Mouse (Mus musculus): ENCODE data around the gene Dnm3. TPM values are rescaled to one million over a fixed set of nuclear protein-coding genes. Genes with fewer than 3 reads are reported as not detected.

Dnm3 gene
- total RNA-seq, 1 experiment: 0.49 TPM

DNA sequence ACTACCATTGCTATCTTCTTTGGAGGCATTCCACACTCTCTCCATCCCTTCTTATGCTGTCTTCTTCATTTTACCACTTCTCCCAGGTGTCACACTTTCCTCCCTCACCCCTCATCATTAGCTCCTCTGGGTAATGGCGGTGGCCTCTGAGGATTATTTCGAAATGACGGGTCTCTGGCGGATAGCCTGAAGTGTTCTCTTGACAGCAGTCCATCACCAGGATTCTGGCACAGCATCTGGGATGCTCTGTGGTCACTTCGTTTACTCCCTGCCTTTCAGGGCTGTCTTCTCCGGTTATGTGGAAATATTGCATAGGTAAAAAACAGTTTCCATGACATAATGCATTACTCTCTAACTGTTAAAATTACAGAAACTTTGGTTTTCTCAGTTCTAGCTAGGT is 55.0 kb downstream of the Dnm3 start:
- Histone ChIP-seq H3K9ac (ENCODE audit: insufficient read depth, low read depth, low read length, poor library complexity, severe bottlenecking) (no peak overlapping the region), H3K4me3 (ENCODE audit: insufficient read depth in 1 of 2, low read depth in 1 of 2, low read length in 2 of 2, poor library complexity in 1 of 2, severe bottlenecking in 1 of 2) (no peak overlapping the region), H3K4me1 (ENCODE audit: control insufficient read depth in 2 of 2, insufficient read depth in 2 of 2, low read length in 2 of 2, poor library complexity in 1 of 2) (no peaks in the 10 kb centered on the region), H3K9me3 (ENCODE audit: control insufficient read depth, insufficient read depth, low read depth, low read length) (no peaks in the 10 kb centered on the region), H3K27ac (ENCODE audit: insufficient read depth, low read depth, low read length, poor library complexity, severe bottlenecking) (no peak overlapping the region), H3K36me3 (ENCODE audit: control insufficient read depth, insufficient read depth, low read length, poor library complexity, severe bottlenecking) (no peaks in the 10 kb centered on the region)
- in situ Hi-C loops (cut with MboI; ENCODE audit: low sequenced_read_pairs in 2 of 2, unreplicated experiment in 2 of 2): no loop called here
- no peak for TF ChIP-seq ZC3H11A (IDR thresholded peaks at IDR 0.05; ENCODE audit: borderline replicate concordance, low read depth, low read length)
- no peak for TF ChIP-seq ZNF384 (IDR thresholded peaks at IDR 0.05; ENCODE audit: low read depth, low read length)
- DNase-seq (ENCODE audit: low read depth, low spot score): no peak

DNA sequence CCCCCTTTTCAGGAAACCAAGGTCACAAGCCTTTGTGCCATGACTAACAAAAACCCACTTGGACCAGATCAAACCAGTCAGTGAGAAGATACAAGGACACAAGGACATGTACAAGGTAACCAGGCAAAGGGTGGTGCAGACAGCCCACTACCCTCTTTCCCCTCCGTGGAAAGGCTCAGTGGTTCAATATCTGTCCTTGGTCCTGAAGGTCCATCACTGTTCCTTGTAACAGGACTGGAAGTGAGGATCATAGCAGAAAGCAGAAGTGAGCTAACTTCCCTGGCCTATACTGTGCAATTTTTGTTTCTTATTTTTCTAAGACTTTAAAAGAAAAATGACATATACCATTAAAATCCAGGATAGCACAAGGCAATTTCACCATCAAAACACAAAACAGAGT is 64.0 kb downstream of the Dnm3 start:
- in situ Hi-C loops (cut with MboI; ENCODE audit: low sequenced_read_pairs in 2 of 2, unreplicated experiment in 2 of 2): no loop called here
- peak; percentile 11 for DNase-seq (ENCODE audit: low read depth, low spot score)
- no peak for TF ChIP-seq MAFK (IDR thresholded peaks at IDR 0.05; ENCODE audit: insufficient read depth, low read depth, low read length)
- no peak for TF ChIP-seq HCFC1 (IDR thresholded peaks at IDR 0.05; ENCODE audit: borderline replicate concordance, insufficient read depth, low read length)
- no peak for TF ChIP-seq ZNF384 (IDR thresholded peaks at IDR 0.05; ENCODE audit: low read depth, low read length)
- no peak for TF ChIP-seq ZC3H11A (IDR thresholded peaks at IDR 0.05; ENCODE audit: borderline replicate concordance, low read depth, low read length)

DNA sequence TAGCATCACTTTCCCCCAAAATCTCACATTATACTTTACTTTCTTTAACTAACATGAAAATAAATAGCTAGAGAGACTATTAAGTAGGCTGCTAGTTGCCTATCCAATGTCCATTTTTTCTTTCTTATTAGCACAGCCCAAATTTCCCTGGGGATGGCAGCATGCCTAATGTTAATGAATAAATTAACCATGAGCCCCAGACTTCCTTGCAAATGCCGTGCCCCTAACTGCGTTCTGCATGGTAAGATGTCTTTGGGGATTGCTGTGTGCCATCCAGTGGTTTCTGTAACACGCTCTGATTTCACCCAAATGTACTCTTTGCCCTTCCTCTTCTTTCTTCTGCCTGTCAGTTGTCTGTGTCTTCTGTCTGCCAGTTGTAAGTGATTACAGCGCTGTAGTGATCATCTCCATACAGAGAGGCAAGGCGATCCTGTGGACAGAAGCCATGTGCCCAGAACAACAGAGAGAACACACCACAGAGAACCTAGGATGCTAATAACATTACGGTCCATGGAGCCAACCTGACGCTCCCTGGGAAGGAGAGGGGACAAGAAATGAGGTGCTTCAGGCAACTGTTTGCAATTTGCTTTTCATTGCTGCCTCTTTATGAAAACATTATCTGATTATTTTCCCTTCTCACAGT is 64.9 kb downstream of the Dnm3 start:
- no peaks in the 10 kb centered on the region for H3K4me1 ChIP-seq (ENCODE audit: control insufficient read depth in 2 of 2, insufficient read depth in 2 of 2, low read length in 2 of 2, poor library complexity in 1 of 2)
- in situ Hi-C loops (cut with MboI; ENCODE audit: low sequenced_read_pairs in 2 of 2, unreplicated experiment in 2 of 2): no loop called here

More for the DNA sequence above, 64.0 kb downstream of the Dnm3 start:
- no peaks in the 10 kb centered on the region for H3K9me3 ChIP-seq (ENCODE audit: control insufficient read depth, insufficient read depth, low read depth, low read length)
- H3K27ac ChIP-seq (ENCODE audit: insufficient read depth, low read depth, low read length, poor library complexity, severe bottlenecking): no peak overlapping the region
- H3K4me1 ChIP-seq (ENCODE audit: control insufficient read depth in 2 of 2, insufficient read depth in 2 of 2, low read length in 2 of 2, poor library complexity in 1 of 2): no peaks in the 10 kb centered on the region
- no peaks in the 10 kb centered on the region for H3K36me3 ChIP-seq (ENCODE audit: control insufficient read depth, insufficient read depth, low read length, poor library complexity, severe bottlenecking)
- no peak overlapping the region for H3K4me3 ChIP-seq (ENCODE audit: insufficient read depth in 1 of 2, low read depth in 1 of 2, low read length in 2 of 2, poor library complexity in 1 of 2, severe bottlenecking in 1 of 2)
- H3K9ac ChIP-seq (ENCODE audit: insufficient read depth, low read depth, low read length, poor library complexity, severe bottlenecking): no peak overlapping the region

DNA sequence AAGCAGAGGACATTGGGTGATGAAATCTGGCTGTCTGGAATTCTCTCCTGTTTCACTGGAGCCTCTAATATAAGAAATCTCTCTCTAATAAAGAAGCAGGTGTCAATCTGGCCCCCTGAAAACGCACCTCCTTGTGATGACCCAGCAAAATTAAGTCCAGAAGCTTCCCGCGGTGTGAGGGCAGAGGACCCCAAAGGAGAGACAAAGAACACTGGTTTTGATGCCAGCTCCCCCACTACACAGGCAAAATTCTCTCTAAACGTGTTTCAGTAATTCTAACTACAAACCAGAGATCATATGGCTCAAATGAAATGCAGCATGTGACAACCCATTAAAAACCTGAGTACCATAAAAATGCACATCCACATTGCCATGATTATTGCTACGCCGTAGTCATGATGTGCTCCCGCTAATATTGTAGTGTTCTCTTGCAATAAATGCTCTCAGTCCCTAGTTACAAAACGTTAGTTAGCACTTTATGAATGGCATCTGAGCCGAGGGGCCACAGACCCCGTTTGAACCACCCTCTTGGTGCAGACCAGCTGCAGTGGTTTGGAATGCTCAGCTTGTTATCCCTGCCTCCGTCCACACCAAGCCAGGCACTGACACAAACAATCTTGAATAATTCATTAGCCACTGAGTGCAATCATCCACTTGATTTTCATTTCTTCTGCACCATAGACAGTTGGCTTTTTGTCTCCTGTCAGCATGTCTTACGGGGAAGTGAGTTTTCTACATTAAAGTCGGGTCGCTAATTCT is 67.4 kb downstream of the Dnm3 start:
- Histone ChIP-seq H3K9me3 (ENCODE audit: control insufficient read depth, insufficient read depth, low read depth, low read length) (no peaks in the 10 kb centered on the region), H3K4me1 (ENCODE audit: control insufficient read depth in 2 of 2, insufficient read depth in 2 of 2, low read length in 2 of 2, poor library complexity in 1 of 2) (no peaks in the 10 kb centered on the region), H3K4me3 (ENCODE audit: insufficient read depth in 1 of 2, low read depth in 1 of 2, low read length in 2 of 2, poor library complexity in 1 of 2, severe bottlenecking in 1 of 2) (no peak overlapping the region), H3K9ac (ENCODE audit: insufficient read depth, low read depth, low read length, poor library complexity, severe bottlenecking) (no peak overlapping the region), H3K27ac (ENCODE audit: insufficient read depth, low read depth, low read length, poor library complexity, severe bottlenecking) (no peak overlapping the region), H3K36me3 (ENCODE audit: control insufficient read depth, insufficient read depth, low read length, poor library complexity, severe bottlenecking) (no peaks in the 10 kb centered on the region)
- TF ChIP-seq ZC3H11A (IDR thresholded peaks at IDR 0.05; ENCODE audit: borderline replicate concordance, low read depth, low read length): no peak
- no peak for TF ChIP-seq HCFC1 (IDR thresholded peaks at IDR 0.05; ENCODE audit: borderline replicate concordance, insufficient read depth, low read length)
- TF ChIP-seq CHD2 (IDR thresholded peaks at IDR 0.05; ENCODE audit: low read depth, low read length): no peak
- no peak for TF ChIP-seq MAFK (IDR thresholded peaks at IDR 0.05; ENCODE audit: insufficient read depth, low read depth, low read length)
- TF ChIP-seq ZNF384 (IDR thresholded peaks at IDR 0.05; ENCODE audit: low read depth, low read length): no peak
- no peak for DNase-seq (ENCODE audit: low read depth, low spot score)
- in situ Hi-C loops (cut with MboI; ENCODE audit: low sequenced_read_pairs in 2 of 2, unreplicated experiment in 2 of 2): no loop called here

More for the DNA sequence above, 64.9 kb downstream of the Dnm3 start:
- DNase-seq (ENCODE audit: low read depth, low spot score): no peak
- no peak overlapping the region for H3K9ac ChIP-seq (ENCODE audit: insufficient read depth, low read depth, low read length, poor library complexity, severe bottlenecking)
- H3K4me3 ChIP-seq (ENCODE audit: insufficient read depth in 1 of 2, low read depth in 1 of 2, low read length in 2 of 2, poor library complexity in 1 of 2, severe bottlenecking in 1 of 2): no peak overlapping the region
- H3K9me3 ChIP-seq (ENCODE audit: control insufficient read depth, insufficient read depth, low read depth, low read length): no peaks in the 10 kb centered on the region
- H3K36me3 ChIP-seq (ENCODE audit: control insufficient read depth, insufficient read depth, low read length, poor library complexity, severe bottlenecking): no peaks in the 10 kb centered on the region
- H3K27ac ChIP-seq (ENCODE audit: insufficient read depth, low read depth, low read length, poor library complexity, severe bottlenecking): no peak overlapping the region
- no peak for TF ChIP-seq CHD2 (IDR thresholded peaks at IDR 0.05; ENCODE audit: low read depth, low read length)
- no peak for TF ChIP-seq HCFC1 (IDR thresholded peaks at IDR 0.05; ENCODE audit: borderline replicate concordance, insufficient read depth, low read length)
- no peak for TF ChIP-seq ZNF384 (IDR thresholded peaks at IDR 0.05; ENCODE audit: low read depth, low read length)
- TF ChIP-seq MAFK (IDR thresholded peaks at IDR 0.05; ENCODE audit: insufficient read depth, low read depth, low read length): no peak
- TF ChIP-seq ZC3H11A (IDR thresholded peaks at IDR 0.05; ENCODE audit: borderline replicate concordance, low read depth, low read length): no peak

Data from ES-E14 (cell line).